Mouse (Mus musculus) brown adipose tissue, adult 24 weeks (tissue): ENCODE results near the gene Nfil3. TPM values are rescaled to one million over a fixed set of nuclear protein-coding genes. Genes with fewer than 3 reads are reported as not detected.

Source experiments
- H3K27ac ChIP-seq: fragments of 200-500 bp; replicated peaks from 2 replicates; pipeline ENCODE4 v1.5.1; 2012; ENCODE audit warnings: low read depth, mild to moderate bottlenecking, low read length
- H3K4me1 ChIP-seq: fragments of 200-500 bp; 2 replicates; pipeline ENCODE4 v1.6.1; 2012; ENCODE audit warnings: low read length, mixed read lengths; ENCODE audit not compliant: control insufficient read depth, insufficient read depth, insufficient read length
- H3K4me3 ChIP-seq: fragments of 200-500 bp; 2 replicates; pipeline ENCODE4 v1.5.1; 2012; ENCODE audit warnings: low read depth, mild to moderate bottlenecking, low read length, moderate library complexity; ENCODE audit not compliant: insufficient read depth
- polyA plus RNA-seq: library from polyadenylated mRNA; stranded (reverse); fragments of >200 nt; gene quantifications from 2 replicates; pipeline ENCODE4 v1.2.4, GENCODE M21; 2012; ENCODE audit not compliant: missing spikeins, insufficient read depth, insufficient read length

The Nfil3 gene
- polyA plus RNA-seq, 1 experiment = 9.6 TPM

GRCm38 (mm10) chr13:52977221-52977609 lies 3.7 kb downstream of the Nfil3 start:
- H3K27ac ChIP-seq = peak overlapping the region; percentile 69
- peaks cover 19% of the 10 kb centered on the region for H3K4me1 ChIP-seq
- 0 out of 2 replicates have a peak overlapping the region, but pooled peaks have one; percentile 15 for H3K4me3 ChIP-seq

GRCm38 (mm10) chr13:52976510-52977220 lies 4.2 kb downstream of the Nfil3 start:
- peak overlapping the region; percentile 28 for H3K4me3 ChIP-seq
- peaks cover 19% of the 10 kb centered on the region for H3K4me1 ChIP-seq
- H3K27ac ChIP-seq = peak overlapping the region; percentile 83

- peak overlapping the region; percentile 28 for H3K4me3 ChIP-seq
- peak overlapping the region; percentile 83 for H3K27ac ChIP-seq
- peaks cover 19% of the 10 kb centered on the region for H3K4me1 ChIP-seq
Measured at GRCm38 (mm10) chr13:52976130-52976509, 4.8 kb downstream of the Nfil3 start.

- Histone ChIP-seq H3K4me3 (no peak overlapping the region), H3K4me1 (peaks cover 21% of the 10 kb centered on the region), H3K27ac (peak overlapping the region; percentile 64)
Measured at GRCm38 (mm10) chr13:52974676-52975075, 6.2 kb downstream of the Nfil3 start.

GRCm38 (mm10) chr13:52973427-52973826 lies 7.4 kb downstream of the Nfil3 start:
- H3K4me1 ChIP-seq = peaks cover 21% of the 10 kb centered on the region
- H3K4me3 ChIP-seq = no peak overlapping the region
- H3K27ac ChIP-seq = no peak overlapping the region

GRCm38 (mm10) chr13:52972626-52973025 lies 8.2 kb downstream of the Nfil3 start:
- peaks cover 21% of the 10 kb centered on the region for H3K4me1 ChIP-seq
- H3K27ac ChIP-seq = no peak overlapping the region
- H3K4me3 ChIP-seq = no peak overlapping the region

GRCm38 (mm10) chr13:52970876-52971275 lies 10.0 kb downstream of the Nfil3 start:
- H3K4me1 ChIP-seq = peaks cover 15% of the 10 kb centered on the region
- no peak overlapping the region for H3K4me3 ChIP-seq
- no peak overlapping the region for H3K27ac ChIP-seq

- Histone ChIP-seq H3K4me1 (no peaks in the 10 kb centered on the region), H3K4me3 (no peak overlapping the region), H3K27ac (no peak overlapping the region)
Measured at GRCm38 (mm10) chr13:52962922-52963321, 18.0 kb downstream of the Nfil3 start.

GRCm38 (mm10) chr13:52962361-52962760 lies 18.5 kb downstream of the Nfil3 start:
- Histone ChIP-seq H3K27ac (no peak overlapping the region), H3K4me3 (no peak overlapping the region), H3K4me1 (no peaks in the 10 kb centered on the region)

GRCm38 (mm10) chr13:52953779-52954553 lies 26.9 kb downstream of the Nfil3 start:
- no peak overlapping the region for H3K27ac ChIP-seq
- H3K4me3 ChIP-seq = no peak overlapping the region
- H3K4me1 ChIP-seq = no peaks in the 10 kb centered on the region

- no peak overlapping the region for H3K4me3 ChIP-seq
- H3K27ac ChIP-seq = no peak overlapping the region
- no peaks in the 10 kb centered on the region for H3K4me1 ChIP-seq
Measured at GRCm38 (mm10) chr13:52949211-52949610, 31.7 kb downstream of the Nfil3 start.

GRCm38 (mm10) chr13:52947545-52947944 lies 33.3 kb downstream of the Nfil3 start:
- no peak overlapping the region for H3K4me3 ChIP-seq
- H3K4me1 ChIP-seq = no peaks in the 10 kb centered on the region
- no peak overlapping the region for H3K27ac ChIP-seq

GRCm38 (mm10) chr13:52945769-52946168 lies 35.1 kb downstream of the Nfil3 start:
- H3K4me1 ChIP-seq = no peaks in the 10 kb centered on the region
- H3K27ac ChIP-seq = no peak overlapping the region
- no peak overlapping the region for H3K4me3 ChIP-seq

- Histone ChIP-seq H3K4me1 (no peaks in the 10 kb centered on the region), H3K4me3 (no peak overlapping the region), H3K27ac (no peak overlapping the region)
Measured at GRCm38 (mm10) chr13:52944116-52944515, 36.8 kb downstream of the Nfil3 start.

GRCm38 (mm10) chr13:52942876-52943388 lies 37.9 kb downstream of the Nfil3 start:
- H3K27ac ChIP-seq = no peak overlapping the region
- no peaks in the 10 kb centered on the region for H3K4me1 ChIP-seq
- H3K4me3 ChIP-seq = no peak overlapping the region
